Mouse (Mus musculus) neural tube, embryonic 14.5 days (tissue): ENCODE measurements at regions not wholly inside any gene's neighbourhood (a gene's known extent, or its start where the extent isn't known, plus 50 kb on each side); places are given as distances from the start of the nearest gene placed in this dataset.

Experiments used
- ATAC-seq: fragments of 200-750 bp; cut with Nextera tagmentation; 2 replicates; pipeline ENCODE4 v1.8.0; 2017; ENCODE audit warnings: low read depth, mild to moderate bottlenecking, moderate TSS enrichment, moderate library complexity
- H3K27ac ChIP-seq: fragments of 300-500 bp; sonication (generic); 2 replicates; pipeline ENCODE4 v1.5.1; 2014; ENCODE audit warnings: low read depth, mild to moderate bottlenecking, control low read depth, low read length, moderate library complexity, mixed read lengths
- H3K27me3 ChIP-seq: fragments of 300-500 bp; sonication (generic); 2 replicates; pipeline ENCODE4 v1.6.1; 2014; ENCODE audit warnings: low read length; ENCODE audit not compliant: control insufficient read depth, insufficient read depth
- H3K36me3 ChIP-seq: fragments of 300-500 bp; sonication (generic); 2 replicates; pipeline ENCODE4 v1.6.1; 2014; ENCODE audit warnings: low read length, mixed read lengths; ENCODE audit not compliant: control insufficient read depth, insufficient read depth
- H3K4me1 ChIP-seq: fragments of 300-500 bp; sonication (generic); 2 replicates; pipeline ENCODE4 v1.6.1; 2014; ENCODE audit warnings: low read length; ENCODE audit not compliant: control insufficient read depth, insufficient read depth
- H3K4me2 ChIP-seq: fragments of 300-500 bp; sonication (generic); 2 replicates; pipeline ENCODE4 v1.6.1; 2014; ENCODE audit warnings: mild to moderate bottlenecking, low read depth, low read length, control low read depth
- H3K4me3 ChIP-seq: fragments of 300-500 bp; sonication (generic); 2 replicates; pipeline ENCODE4 v1.5.1; 2014; ENCODE audit warnings: low read depth, low read length, control low read depth, mixed read lengths
- H3K9ac ChIP-seq: fragments of 300-500 bp; sonication (generic); replicated peaks from 2 replicates; pipeline ENCODE4 v1.6.1; 2014; ENCODE audit warnings: low read depth, mild to moderate bottlenecking, control low read depth, low read length, mixed read lengths
- H3K9me3 ChIP-seq: fragments of 300-500 bp; sonication (generic); 2 replicates; pipeline ENCODE4 v1.6.1; 2016; ENCODE audit warnings: low read length; ENCODE audit not compliant: control insufficient read depth
- WGBS: fragments of 180-500 bp; shearing (Covaris S2); extraction: QIAGEN DNeasy Blood & Tissue Kit; methylation state at CpG from one replicate; pipeline ENCODE4 v1.1.7; 2014; 5-methylcytosine and 5-hydroxymethylcytosine counted together

GRCm38 (mm10) chr3:151298325-151298724 is 139.4 kb upstream of the Adgrl4 start:
- no peak overlapping the region for H3K9ac ChIP-seq
- no peak for ATAC-seq
- H3K27ac ChIP-seq, result no peak overlapping the region
- H3K4me3 ChIP-seq, result no peak overlapping the region
- H3K36me3 ChIP-seq, result no peaks in the 10 kb centered on the region
- no peaks in the 10 kb centered on the region for H3K4me1 ChIP-seq
- H3K27me3 ChIP-seq, result no peaks in the 10 kb centered on the region
- H3K4me2 ChIP-seq, result no peak overlapping the region
- H3K9me3 ChIP-seq, result no peaks in the 10 kb centered on the region
- WGBS, result 73% methylated on average over 2 of the region's 2 CpGs

- Histone ChIP-seq H3K9ac (no peak overlapping the region), H3K27ac (no peak overlapping the region), H3K4me3 (no peak overlapping the region), H3K9me3 (no peaks in the 10 kb centered on the region), H3K4me2 (no peak overlapping the region), H3K36me3 (no peaks in the 10 kb centered on the region), H3K27me3 (no peaks in the 10 kb centered on the region), H3K4me1 (no peaks in the 10 kb centered on the region)
- WGBS, result 91% methylated on average over 4 of the region's 4 CpGs
- ATAC-seq, result no peak
Measured at GRCm38 (mm10) chr3:151305402-151305801, 132.3 kb upstream of the Adgrl4 start.

- Histone ChIP-seq H3K4me1 (no peaks in the 10 kb centered on the region), H3K4me2 (no peak overlapping the region), H3K36me3 (no peaks in the 10 kb centered on the region), H3K27ac (no peak overlapping the region), H3K4me3 (no peak overlapping the region), H3K27me3 (no peaks in the 10 kb centered on the region), H3K9me3 (no peaks in the 10 kb centered on the region), H3K9ac (no peak overlapping the region)
- WGBS, result 69% methylated on average over 4 of the region's 4 CpGs
- no peak for ATAC-seq
Measured at GRCm38 (mm10) chr3:151307975-151308374, 129.7 kb upstream of the Adgrl4 start.

- ATAC-seq, result no peak
- Histone ChIP-seq H3K4me3 (no peak overlapping the region), H3K4me1 (no peaks in the 10 kb centered on the region), H3K9me3 (no peaks in the 10 kb centered on the region), H3K36me3 (no peaks in the 10 kb centered on the region), H3K27me3 (no peaks in the 10 kb centered on the region), H3K27ac (no peak overlapping the region), H3K9ac (no peak overlapping the region), H3K4me2 (no peak overlapping the region)
- WGBS, result 37% methylated on average over 3 of the region's 3 CpGs
Measured at GRCm38 (mm10) chr3:151323835-151324234, 113.9 kb upstream of the Adgrl4 start.

GRCm38 (mm10) chr3:151329801-151330200 is 107.9 kb upstream of the Adgrl4 start:
- WGBS, result 90% methylated on average over 4 of the region's 4 CpGs
- Histone ChIP-seq H3K27ac (no peak overlapping the region), H3K27me3 (no peaks in the 10 kb centered on the region), H3K36me3 (no peaks in the 10 kb centered on the region), H3K4me2 (no peak overlapping the region), H3K9me3 (no peaks in the 10 kb centered on the region), H3K9ac (no peak overlapping the region), H3K4me3 (no peak overlapping the region), H3K4me1 (no peaks in the 10 kb centered on the region)
- no peak for ATAC-seq

GRCm38 (mm10) chr3:151331906-151332305 is 105.8 kb upstream of the Adgrl4 start:
- WGBS, result 87% methylated on average over 2 of the region's 2 CpGs

GRCm38 (mm10) chr3:151332317-151332687 is 105.4 kb upstream of the Adgrl4 start:
- WGBS, result 79% methylated on average over 1 of the region's 1 CpGs
- Histone ChIP-seq H3K4me1 (no peaks in the 10 kb centered on the region), H3K36me3 (no peaks in the 10 kb centered on the region), H3K27ac (no peak overlapping the region), H3K9me3 (no peaks in the 10 kb centered on the region), H3K27me3 (no peaks in the 10 kb centered on the region), H3K4me3 (no peak overlapping the region), H3K9ac (no peak overlapping the region), H3K4me2 (no peak overlapping the region)
- no peak for ATAC-seq

More at GRCm38 (mm10) chr3:151331906-151332305, 105.8 kb upstream of the Adgrl4 start:
- Histone ChIP-seq H3K4me3 (no peak overlapping the region), H3K27me3 (no peaks in the 10 kb centered on the region), H3K4me1 (no peaks in the 10 kb centered on the region), H3K9me3 (no peaks in the 10 kb centered on the region), H3K36me3 (no peaks in the 10 kb centered on the region), H3K9ac (no peak overlapping the region), H3K4me2 (no peak overlapping the region), H3K27ac (no peak overlapping the region)
- no peak for ATAC-seq

- H3K4me2 ChIP-seq, result no peak overlapping the region
- H3K4me3 ChIP-seq, result no peak overlapping the region
- H3K9ac ChIP-seq, result no peak overlapping the region
- H3K27me3 ChIP-seq, result no peaks in the 10 kb centered on the region
- H3K36me3 ChIP-seq, result no peaks in the 10 kb centered on the region
- no peaks in the 10 kb centered on the region for H3K4me1 ChIP-seq
- WGBS, result 55% methylated on average over 9 of the region's 9 CpGs
- no peak overlapping the region for H3K27ac ChIP-seq
- no peak for ATAC-seq
- H3K9me3 ChIP-seq, result no peaks in the 10 kb centered on the region
Measured at GRCm38 (mm10) chr3:151332688-151333452, 104.8 kb upstream of the Adgrl4 start.

- 25% methylated on average over 6 of the region's 6 CpGs for WGBS
- no peaks in the 10 kb centered on the region for H3K9me3 ChIP-seq
- H3K27ac ChIP-seq, result peak overlapping the region; percentile 48; the same call in 1 of the 2 replicates
- H3K36me3 ChIP-seq, result no peaks in the 10 kb centered on the region
- peak; percentile 73 for ATAC-seq
- H3K4me2 ChIP-seq, result no peak overlapping the region
- H3K4me1 ChIP-seq, result no peaks in the 10 kb centered on the region
- no peak overlapping the region for H3K9ac ChIP-seq
- no peak overlapping the region for H3K4me3 ChIP-seq
- H3K27me3 ChIP-seq, result no peaks in the 10 kb centered on the region
Measured at GRCm38 (mm10) chr3:151333867-151334341, 103.8 kb upstream of the Adgrl4 start.
